22 mouse cellular contexts compared by ENCODE assay signal in genomic region chr6:76825953-76826352, GRCm38 (mm10).
DNase-seq lines count a peak whose midpoint lies in the region; ATAC-seq and TF ChIP-seq lines count a peak whose summit lies in the region.
"Had no signal": no experiment of that assay in that cellular context is flagged by ENCODE, and none has a peak within 500 bp of the region (broad histone marks: within the 10 kb centered on the region; RNA-seq: fewer than 3 reads in every experiment).

No protein-coding gene starts in this region.

- H3K27me3 ChIP-seq in embryonic facial prominence, embryonic 11.5 days (ENCODE audit: control insufficient read depth, insufficient read depth, low read length) = no peaks in the 10 kb centered on the region
- H3K27me3 ChIP-seq in embryonic facial prominence, embryonic 10.5 days (replicated peaks; ENCODE audit: low read depth, poor library complexity, severe bottlenecking) = no peaks in the 10 kb centered on the region
- no peaks in the 10 kb centered on the region for H3K27me3 ChIP-seq in limb, embryonic 14.5 days (ENCODE audit: control insufficient read depth, insufficient read depth, low read length)
- H3K27me3 ChIP-seq: CH12.LX; embryonic facial prominence, embryonic 12.5 days; forebrain, embryonic 13.5 days; forebrain, embryonic 15.5 days; Patski had no signal

- no peak overlapping the region for H3K4me2 ChIP-seq in embryonic facial prominence, embryonic 11.5 days (ENCODE audit: low read depth, low read length)
- no peak overlapping the region for H3K4me2 ChIP-seq in limb, embryonic 14.5 days (replicated peaks; ENCODE audit: low read depth, low read length, severe bottlenecking)
- H3K4me2 ChIP-seq: embryonic facial prominence, embryonic 12.5 days; forebrain, embryonic 13.5 days; forebrain, embryonic 15.5 days had no signal

- DNase-seq in embryonic facial prominence, embryonic 11.5 days (ENCODE audit: low spot score) = peak; percentile 1
- no peak for DNase-seq in embryonic facial prominence, embryonic 10.5 days (ENCODE audit: low spot score)
- peak; percentile 35 for DNase-seq in forelimb bud, embryonic 11.5 days (ENCODE audit: low read depth, low spot score)
- peak; percentile 6 for DNase-seq in limb, embryonic 14.5 days (ENCODE audit: low spot score)
- no peak for DNase-seq in cerebellum, adult 8-10 months
- DNase-seq: adrenal gland, adult 8-10 months; adrenal gland, postnatal 14 days; adrenal gland, postnatal 36 days; B cell, adult 2 months; cerebellum, adult 11-12 months; cerebellum, adult 2 months; cerebellum, adult 9-11 months; cerebellum, postnatal 14 days; forebrain, postnatal 0 days had no signal

- 41% methylated on average over 5 of the region's 5 CpGs for WGBS in embryonic facial prominence, embryonic 11.5 days
- WGBS in embryonic facial prominence, embryonic 10.5 days = 48% methylated on average over 5 of the region's 5 CpGs
- WGBS in limb, embryonic 14.5 days = 27% methylated on average over 5 of the region's 5 CpGs

- no peaks in the 10 kb centered on the region for H3K4me1 ChIP-seq in embryonic facial prominence, embryonic 11.5 days (ENCODE audit: control insufficient read depth, insufficient read depth, low read length)
- H3K4me1 ChIP-seq in embryonic facial prominence, embryonic 10.5 days = no peaks in the 10 kb centered on the region
- no peaks in the 10 kb centered on the region for H3K4me1 ChIP-seq in limb, embryonic 14.5 days (ENCODE audit: control insufficient read depth, insufficient read depth, low read length)
- H3K4me1 ChIP-seq: embryonic facial prominence, embryonic 12.5 days; forebrain, embryonic 13.5 days; forebrain, embryonic 15.5 days had no signal

- H3K27ac ChIP-seq in embryonic facial prominence, embryonic 11.5 days (replicated peaks; ENCODE audit: low read depth, low read length) = no peak overlapping the region
- no peak overlapping the region for H3K27ac ChIP-seq in embryonic facial prominence, embryonic 10.5 days (replicated peaks)
- H3K27ac ChIP-seq in limb, embryonic 14.5 days (replicated peaks; ENCODE audit: low read depth, low read length) = no peak overlapping the region
- H3K27ac ChIP-seq: embryonic facial prominence, embryonic 12.5 days; forebrain, embryonic 13.5 days; forebrain, embryonic 15.5 days had no signal

- no peak for ATAC-seq in embryonic facial prominence, embryonic 11.5 days (replicated peaks; ENCODE audit: insufficient number of reproducible peaks, low FRiP score, low TSS enrichment, low read depth)
- ATAC-seq in limb, embryonic 14.5 days (ENCODE audit: low FRiP score, low read depth) = no peak
- ATAC-seq: activated CD4-positive, CD25-positive, alpha-beta regulatory T cell, adult 4 months; CD4-positive, CD25-positive, alpha-beta regulatory T cell, adult 4 months; forebrain, embryonic 13.5 days; forebrain, embryonic 15.5 days; forebrain, postnatal 0 days; Patski had no signal

- no peak for TF ChIP-seq POLR2A in limb, embryonic 14.5 days (IDR thresholded peaks at IDR 0.05; ENCODE audit: borderline replicate concordance, extremely low read depth, insufficient read depth, insufficient read length)

- H3K9me3 ChIP-seq in embryonic facial prominence, embryonic 11.5 days (replicated peaks; ENCODE audit: control insufficient read depth, low read length) = no peaks in the 10 kb centered on the region
- H3K9me3 ChIP-seq in embryonic facial prominence, embryonic 10.5 days = no peaks in the 10 kb centered on the region
- no peaks in the 10 kb centered on the region for H3K9me3 ChIP-seq in limb, embryonic 14.5 days (ENCODE audit: control insufficient read depth, low read length)
- H3K9me3 ChIP-seq: embryonic facial prominence, embryonic 12.5 days; forebrain, embryonic 13.5 days; forebrain, embryonic 15.5 days had no signal

- H3K9ac ChIP-seq in embryonic facial prominence, embryonic 11.5 days (replicated peaks; ENCODE audit: low read length) = no peak overlapping the region
- no peak overlapping the region for H3K9ac ChIP-seq in limb, embryonic 14.5 days (ENCODE audit: low read depth, low read length, severe bottlenecking)
- H3K9ac ChIP-seq: embryonic facial prominence, embryonic 12.5 days; forebrain, embryonic 13.5 days; forebrain, embryonic 15.5 days; forebrain, postnatal 0 days had no signal

- H3K36me3 ChIP-seq in embryonic facial prominence, embryonic 11.5 days (replicated peaks; ENCODE audit: control insufficient read depth, insufficient read depth, low read depth, low read length) = no peaks in the 10 kb centered on the region
- H3K36me3 ChIP-seq in embryonic facial prominence, embryonic 10.5 days (replicated peaks) = no peaks in the 10 kb centered on the region
- no peaks in the 10 kb centered on the region for H3K36me3 ChIP-seq in limb, embryonic 14.5 days (ENCODE audit: control insufficient read depth, insufficient read depth, low read length)
- H3K36me3 ChIP-seq: embryonic facial prominence, embryonic 12.5 days; forebrain, embryonic 15.5 days; G1E had no signal

- no peak overlapping the region for H3K4me3 ChIP-seq in embryonic facial prominence, embryonic 11.5 days (ENCODE audit: low read depth, low read length)
- no peak overlapping the region for H3K4me3 ChIP-seq in embryonic facial prominence, embryonic 10.5 days
- H3K4me3 ChIP-seq in limb, embryonic 14.5 days (replicated peaks; ENCODE audit: low read length) = no peak overlapping the region
- H3K4me3 ChIP-seq: embryonic facial prominence, embryonic 12.5 days; forebrain, embryonic 13.5 days; forebrain, embryonic 15.5 days had no signal

Comparison
In these comparisons a context has a peak if more than half of its experiments do, and no peak if none do; other contexts are left out.
1. DNase-seq: peak in embryonic facial prominence, embryonic 11.5 days (single experiment), forelimb bud, embryonic 11.5 days (single experiment) and limb, embryonic 14.5 days (single experiment); none in embryonic facial prominence, embryonic 10.5 days (single experiment) and cerebellum, adult 8-10 months (single experiment).